Mouse (Mus musculus) lung, postnatal 0 days (tissue): ENCODE data around the gene Trabd. TPM values are rescaled to one million over a fixed set of nuclear protein-coding genes. Genes with fewer than 3 reads are reported as not detected.

Experiments used
- ATAC-seq: fragments of 200-750 bp; cut with Nextera tagmentation; 2 replicates; pipeline ENCODE4 v1.8.0; 2017; ENCODE audit warnings: moderate library complexity
- DNase-seq: peaks from one replicate; pipeline ENCODE4 v3.0.0-alpha.2; 2016; ENCODE audit warnings: low spot score
- H3K27ac ChIP-seq: fragments of 300-500 bp; sonication (generic); 2 replicates; pipeline ENCODE4 v1.5.1; 2014; ENCODE audit warnings: antibody characterized with exemption, mild to moderate bottlenecking, low read length, mixed read lengths
- H3K27me3 ChIP-seq: fragments of 300-500 bp; sonication (generic); replicated peaks from 2 replicates; pipeline ENCODE4 v1.6.1; 2014; ENCODE audit warnings: low read length, mixed read lengths; ENCODE audit not compliant: insufficient read depth
- H3K36me3 ChIP-seq: fragments of 300-500 bp; sonication (generic); 2 replicates; pipeline ENCODE4 v1.6.1; 2014; ENCODE audit warnings: low read length, mixed read lengths; ENCODE audit not compliant: insufficient read depth
- H3K4me1 ChIP-seq: fragments of 300-500 bp; sonication (generic); 2 replicates; pipeline ENCODE4 v1.6.1; 2014; ENCODE audit warnings: antibody characterized with exemption, low read depth, low read length, mixed read lengths; ENCODE audit not compliant: insufficient read depth
- H3K4me2 ChIP-seq: fragments of 300-500 bp; sonication (generic); replicated peaks from 2 replicates; pipeline ENCODE4 v1.6.1; 2014; ENCODE audit warnings: low read depth, mild to moderate bottlenecking, low read length, moderate library complexity, mixed read lengths
- H3K4me3 ChIP-seq: fragments of 300-500 bp; sonication (generic); 2 replicates; pipeline ENCODE4 v1.5.1; 2014; ENCODE audit warnings: low read depth, low read length
- H3K9ac ChIP-seq: fragments of 300-500 bp; sonication (generic); replicated peaks from 2 replicates; pipeline ENCODE4 v1.6.1; 2014; ENCODE audit warnings: low read depth, mild to moderate bottlenecking
- H3K9me3 ChIP-seq: fragments of 300-500 bp; sonication (generic); 2 replicates; pipeline ENCODE4 v1.6.1; 2016; ENCODE audit warnings: low read length, mixed read lengths
- CTCF ChIP-seq: IDR thresholded peaks from 2 replicates; pipeline ENCODE4 v1.5.1; 2016; ENCODE audit warnings: antibody characterized with exemption, mild to moderate bottlenecking
- EP300 ChIP-seq: IDR thresholded peaks from 2 replicates; pipeline ENCODE4 v1.6.1; 2016; ENCODE audit warnings: antibody characterized with exemption, mild to moderate bottlenecking, control low read depth
- WGBS: fragments of 180-500 bp; shearing (Covaris S2); extraction: QIAGEN DNeasy Blood & Tissue Kit; methylation state at CpG from one replicate; pipeline ENCODE4 v1.1.7; 2014; 5-methylcytosine and 5-hydroxymethylcytosine counted together
- polyA plus RNA-seq: library from polyadenylated mRNA; unstranded; fragments of >200 nt; fragmentation: Nextera tagmentation; extraction: Ambion mirVana; gene quantifications from 2 replicates; pipeline ENCODE4 v1.2.1, GENCODE M21; 2015

Gene Trabd
- polyA plus RNA-seq, 1 experiment from 2014 or later, result 41.8 TPM

GRCm38 (mm10) chr15:89089248-89090051 is 14.5 kb downstream of the Trabd start:
- 2% methylated on average over 65 of the region's 68 CpGs for WGBS
- H3K4me1 ChIP-seq, result peaks cover 13% of the 10 kb centered on the region; the same call in 1 of the 2 replicates

GRCm38 (mm10) chr15:89090662-89091061 is 15.7 kb downstream of the Trabd start:
- Histone ChIP-seq H3K27ac (no peak overlapping the region), H3K4me2 (no peak overlapping the region), H3K9ac (no peak overlapping the region), H3K4me1 (peaks cover 13% of the 10 kb centered on the region; the same call in 1 of the 2 replicates), H3K4me3 (no peak overlapping the region), H3K36me3 (peaks cover 33% of the 10 kb centered on the region), H3K27me3 (no peaks in the 10 kb centered on the region), H3K9me3 (no peaks in the 10 kb centered on the region)
- TF ChIP-seq CTCF, result no peak
- TF ChIP-seq EP300, result no peak
- ATAC-seq (no peak), DNase-seq (no peak)
- 81% methylated on average over 4 of the region's 4 CpGs for WGBS

More at GRCm38 (mm10) chr15:89089248-89090051, 14.5 kb downstream of the Trabd start:
- Histone ChIP-seq H3K9ac (peak overlapping the region; percentile 82), H3K27ac (peak overlapping the region; percentile 89), H3K4me3 (peak overlapping the region; percentile 79), H3K36me3 (peaks cover 33% of the 10 kb centered on the region), H3K27me3 (no peaks in the 10 kb centered on the region), H3K4me2 (peak overlapping the region; percentile 99), H3K9me3 (no peaks in the 10 kb centered on the region)
- TF ChIP-seq CTCF, result no peak
- no peak for TF ChIP-seq EP300
- peak; percentile 50 for DNase-seq
- peak; percentile 81 for ATAC-seq

GRCm38 (mm10) chr15:89092181-89092580 is 17.3 kb downstream of the Trabd start:
- peaks cover 13% of the 10 kb centered on the region; the same call in 1 of the 2 replicates for H3K4me1 ChIP-seq
- H3K4me3 ChIP-seq, result no peak overlapping the region
- TF ChIP-seq EP300, result no peak
- TF ChIP-seq CTCF, result no peak
- no peak for ATAC-seq
- H3K27ac ChIP-seq, result no peak overlapping the region
- H3K36me3 ChIP-seq, result peaks cover 39% of the 10 kb centered on the region
- H3K4me2 ChIP-seq, result no peak overlapping the region
- no peaks in the 10 kb centered on the region for H3K27me3 ChIP-seq
- no peak overlapping the region for H3K9ac ChIP-seq
- DNase-seq, result no peak
- H3K9me3 ChIP-seq, result no peaks in the 10 kb centered on the region
- 73% methylated on average over 5 of the region's 5 CpGs for WGBS

DNA sequence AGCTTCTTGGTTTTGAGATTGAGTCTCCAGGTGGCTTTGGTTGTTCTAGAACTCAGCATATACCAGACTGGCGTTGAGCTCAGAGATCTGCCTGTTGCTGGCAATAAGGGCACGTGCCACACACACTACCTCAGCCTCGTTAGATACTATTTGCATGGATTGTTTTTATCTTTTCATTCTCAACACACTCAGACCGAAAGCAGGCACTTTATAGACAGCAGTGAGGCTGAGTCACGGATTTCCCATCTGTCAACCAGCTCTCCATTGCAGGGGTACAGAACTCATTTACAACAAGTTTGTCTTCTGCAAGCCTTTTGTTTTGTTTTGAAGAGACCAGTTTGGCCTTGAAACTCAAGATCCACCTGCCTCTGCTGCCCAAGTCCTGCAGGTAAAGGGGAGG is 22.5 kb downstream of the Trabd start:
- Histone ChIP-seq H3K4me2 (no peak overlapping the region), H3K9me3 (no peaks in the 10 kb centered on the region), H3K36me3 (peaks cover 78% of the 10 kb centered on the region), H3K4me1 (no peaks in the 10 kb centered on the region), H3K27me3 (no peaks in the 10 kb centered on the region), H3K27ac (no peak overlapping the region), H3K9ac (no peak overlapping the region), H3K4me3 (no peak overlapping the region)
- ATAC-seq, result no peak
- 89% methylated on average over 5 of the region's 5 CpGs for WGBS
- TF ChIP-seq CTCF, result no peak
- no peak for TF ChIP-seq EP300
- no peak for DNase-seq

DNA sequence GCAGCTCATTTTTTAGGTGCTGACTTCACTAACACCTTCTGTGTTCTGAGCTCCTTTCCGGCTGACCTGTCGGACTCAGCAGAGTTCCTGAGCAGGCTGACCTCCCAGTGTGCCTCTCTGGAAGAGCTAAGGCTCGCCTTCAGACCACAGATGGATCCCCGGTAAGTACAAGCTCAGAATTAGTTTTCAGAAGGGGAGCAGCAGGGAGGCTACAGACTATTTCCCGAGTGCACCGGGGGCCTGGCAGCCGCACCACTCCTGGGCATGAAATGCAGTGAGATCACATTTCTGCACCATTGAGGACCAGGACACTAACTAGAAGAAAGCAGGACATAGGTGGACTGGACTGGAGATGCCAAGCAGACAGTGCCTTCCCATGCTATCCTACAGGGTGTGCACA is 23.7 kb downstream of the Trabd start:
- no peaks in the 10 kb centered on the region for H3K9me3 ChIP-seq
- ATAC-seq, result no peak

GRCm38 (mm10) chr15:89100823-89101222 is 25.9 kb downstream of the Trabd start:
- H3K4me2 ChIP-seq, result no peak overlapping the region
- no peak overlapping the region for H3K9ac ChIP-seq
- ATAC-seq (no peak), DNase-seq (no peak)
- H3K36me3 ChIP-seq, result peaks cover 67% of the 10 kb centered on the region
- H3K9me3 ChIP-seq, result no peaks in the 10 kb centered on the region
- WGBS, result 91% methylated on average over 12 of the region's 12 CpGs
- H3K4me3 ChIP-seq, result no peak overlapping the region
- TF ChIP-seq EP300 (no peak), CTCF (no peak)
- no peaks in the 10 kb centered on the region for H3K4me1 ChIP-seq
- H3K27me3 ChIP-seq, result no peaks in the 10 kb centered on the region
- H3K27ac ChIP-seq, result no peak overlapping the region

More for the DNA sequence above, 23.7 kb downstream of the Trabd start:
- Histone ChIP-seq H3K4me3 (no peak overlapping the region), H3K9ac (no peak overlapping the region), H3K36me3 (peaks cover 74% of the 10 kb centered on the region), H3K27me3 (no peaks in the 10 kb centered on the region), H3K4me2 (no peak overlapping the region), H3K27ac (no peak overlapping the region), H3K4me1 (no peaks in the 10 kb centered on the region)
- 88% methylated on average over 7 of the region's 7 CpGs for WGBS
- no peak for TF ChIP-seq CTCF
- no peak for TF ChIP-seq EP300
- no peak for DNase-seq
